Mouse (Mus musculus) adrenal gland, postnatal 25 days (tissue): Measurements from ENCODE around the gene Zfp74. TPM values are rescaled to one million over a fixed set of nuclear protein-coding genes. Genes with fewer than 3 reads are reported as not detected.
A peak's percentile ranks its signal among the peaks of the same experiment; 100 is the strongest.

ENCODE experiments used
- DNase-seq: peaks from one replicate; pipeline ENCODE4 v3.0.0; 2021; ENCODE audit warnings: mixed read lengths
- total RNA-seq: library from RNA; stranded (reverse); gene quantifications from 2 replicates; pipeline ENCODE4 v1.2.3, GENCODE M21; 2021

The Zfp74 gene
- total RNA-seq, 1 experiment from 2014 or later, result 13.5 TPM

- no peak for DNase-seq
Measured at GRCm38 (mm10) chr7:29944201-29944600, 9.7 kb downstream of the Zfp74 start.

GRCm38 (mm10) chr7:29943720-29944119, 10.2 kb downstream of the Zfp74 start:
- DNase-seq, result no peak

- DNase-seq, result no peak
Measured at GRCm38 (mm10) chr7:29942740-29943139, 11.1 kb downstream of the Zfp74 start.

GRCm38 (mm10) chr7:29941027-29941426, 12.9 kb downstream of the Zfp74 start:
- DNase-seq, result no peak

GRCm38 (mm10) chr7:29938856-29939255, 15.0 kb downstream of the Zfp74 start:
- no peak for DNase-seq

- DNase-seq, result no peak
Measured at GRCm38 (mm10) chr7:29922780-29923179, 31.1 kb downstream of the Zfp74 start.

- DNase-seq, result no peak
Measured at GRCm38 (mm10) chr7:29921439-29922093, 32.3 kb downstream of the Zfp74 start.

GRCm38 (mm10) chr7:29918062-29918453, 35.8 kb downstream of the Zfp74 start:
- no peak for DNase-seq

GRCm38 (mm10) chr7:29917371-29918061, 36.4 kb downstream of the Zfp74 start:
- no peak for DNase-seq

GRCm38 (mm10) chr7:29912172-29912571, 41.7 kb downstream of the Zfp74 start:
- no peak for DNase-seq

- DNase-seq, result no peak
Measured at GRCm38 (mm10) chr7:29910252-29910651, 43.6 kb downstream of the Zfp74 start.

- peak; percentile 72 for DNase-seq
Measured at GRCm38 (mm10) chr7:29908130-29908950, 45.5 kb downstream of the Zfp74 start, which contains the start of gene Zfp383. Zfp383 (plus strand) TSS chr7:29908223.

- no peak for DNase-seq
Measured at GRCm38 (mm10) chr7:29907206-29907605, 46.7 kb downstream of the Zfp74 start.

- DNase-seq, result no peak
Measured at GRCm38 (mm10) chr7:29906682-29907058, 47.2 kb downstream of the Zfp74 start.

GRCm38 (mm10) chr7:29905966-29906681, 47.8 kb downstream of the Zfp74 start, which contains the start of gene Zfp27:
Zfp27 (minus strand) TSS chr7:29906572.
- peak; percentile 33 for DNase-seq

- DNase-seq, result no peak
Measured at GRCm38 (mm10) chr7:29904101-29904500, 49.8 kb downstream of the Zfp74 start.

GRCm38 (mm10) chr7:29898351-29898750, 55.5 kb downstream of the Zfp74 start:
- DNase-seq, result no peak

- DNase-seq, result no peak
Measured at GRCm38 (mm10) chr7:29892756-29893155, 61.1 kb downstream of the Zfp74 start.

- no peak for DNase-seq
Measured at GRCm38 (mm10) chr7:29890501-29890900, 63.4 kb downstream of the Zfp74 start.

- no peak for DNase-seq
Measured at GRCm38 (mm10) chr7:29880916-29881315, 73.0 kb downstream of the Zfp74 start.
